Mouse (Mus musculus): Measurements from ENCODE around the gene N4bp2l1. TPM values are rescaled to one million over a fixed set of nuclear protein-coding genes. Genes with fewer than 3 reads are reported as not detected.

N4bp2l1 gene
- polyA plus RNA-seq, 1 experiment from 2014 or later = 3.3 TPM

- H3K4me2 ChIP-seq = no peak overlapping the region
- 88% methylated on average over 2 of the region's 2 CpGs for WGBS
- H3K4me3 ChIP-seq (replicated peaks) = no peak overlapping the region
- H3K9me3 ChIP-seq = no peaks in the 10 kb centered on the region
- peaks cover 5% of the 10 kb centered on the region; the same call in 1 of the 2 replicates for H3K36me3 ChIP-seq (replicated peaks)
- H3K27me3 ChIP-seq = no peaks in the 10 kb centered on the region
- no peak for ATAC-seq (ENCODE audit: low FRiP score)
- H3K27ac ChIP-seq = no peak overlapping the region
- peaks cover 15% of the 10 kb centered on the region for H3K4me1 ChIP-seq
- no peak overlapping the region for H3K9ac ChIP-seq
Observed at GRCm38 (mm10) chr5:150525239-150525638, 71.7 kb downstream of the N4bp2l1 start.

GRCm38 (mm10) chr5:150522867-150523234, 74.1 kb downstream of the N4bp2l1 start:
- Histone ChIP-seq H3K4me1 (peaks cover 15% of the 10 kb centered on the region), H3K4me3 (replicated peaks) (peak overlapping the region; percentile 81), H3K27ac (peak overlapping the region; percentile 71), H3K36me3 (replicated peaks) (no peaks in the 10 kb centered on the region; the same call in 1 of the 2 replicates), H3K9me3 (no peaks in the 10 kb centered on the region), H3K9ac (peak overlapping the region; percentile 84), H3K4me2 (peak overlapping the region; percentile 66), H3K27me3 (no peaks in the 10 kb centered on the region)
- ATAC-seq (ENCODE audit: low FRiP score) = no peak
- WGBS = 12% methylated on average over 11 of the region's 11 CpGs

DNA sequence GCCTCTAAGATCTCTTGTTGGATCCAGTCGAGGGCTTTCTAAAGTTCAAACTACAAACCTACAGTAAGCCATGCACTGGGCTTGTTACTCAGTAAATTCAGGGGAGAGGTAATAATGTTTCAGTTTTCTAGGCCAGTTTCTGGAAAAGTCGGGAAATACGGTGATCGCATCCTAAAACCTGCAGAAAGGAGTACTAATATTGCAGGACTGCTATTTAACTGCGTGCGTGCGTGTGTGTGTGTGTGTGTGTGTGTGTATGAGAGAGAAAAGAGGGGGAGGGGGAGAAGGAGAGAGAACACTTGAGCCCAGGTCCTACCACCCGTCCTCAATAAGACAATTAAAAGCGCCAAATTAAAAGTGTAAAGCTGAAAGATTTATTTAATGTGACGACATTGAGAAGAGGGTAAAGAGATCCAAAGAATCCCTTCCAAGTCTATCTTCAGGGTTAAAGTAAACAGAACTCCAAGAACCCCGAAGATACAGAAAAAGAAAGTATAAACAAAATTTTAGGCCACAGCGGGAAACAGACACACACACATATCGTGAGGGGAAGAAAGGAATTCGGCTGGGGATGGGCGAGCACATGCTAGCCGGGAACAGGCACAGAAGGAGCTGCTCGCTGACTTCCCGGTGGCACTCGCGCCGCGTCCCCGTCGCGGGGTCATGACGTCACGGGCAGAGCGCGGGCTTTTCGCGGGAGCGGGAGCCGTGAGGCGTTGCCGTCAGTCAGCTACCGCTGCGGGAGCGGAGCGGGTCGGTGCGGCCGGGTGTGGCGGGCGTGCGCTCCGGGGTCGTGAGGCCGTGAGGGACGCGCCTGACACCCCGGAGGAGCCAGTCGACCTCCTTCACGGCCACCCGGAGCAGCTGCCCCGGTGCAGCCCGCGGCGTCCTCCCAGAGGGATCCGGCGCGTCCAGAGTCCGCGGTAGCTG, 74.8 kb downstream of the N4bp2l1 start, which contains the start of gene Brca2:
Gene Brca2, plus strand, starts transcription at position 694 of the 930 bp plus-strand sequence.
- H3K4me2 ChIP-seq = peak within 1 kb of the TSS; percentile 66
- peak within 1 kb of the TSS; percentile 84 for H3K9ac ChIP-seq
- no peaks in the 10 kb centered on the region; the same call in 1 of the 2 replicates for H3K36me3 ChIP-seq (replicated peaks)
- ATAC-seq (ENCODE audit: low FRiP score) = peak; percentile 97
- peak within 1 kb of the TSS; percentile 71 for H3K27ac ChIP-seq
- H3K27me3 ChIP-seq = 0 out of 2 replicates have a peak, but pooled peaks cover 5% of the 10 kb centered on the region
- peaks cover 15% of the 10 kb centered on the region for H3K4me1 ChIP-seq
- H3K9me3 ChIP-seq = no peaks in the 10 kb centered on the region
- WGBS = 6% methylated on average over 61 of the region's 63 CpGs
- H3K4me3 ChIP-seq (replicated peaks) = peak within 1 kb of the TSS; percentile 81

Other genes starting within 250 kb of the N4bp2l1 start
- not detected in 2 replicates for gene Zar1l, start 79.0 kb downstream of the N4bp2l1 start, polyA plus RNA-seq (2016; fragmentation: Nextera tagmentation; extraction: Ambion mirVana)
- gene Brca2, start 74.6 kb downstream of the N4bp2l1 start, polyA plus RNA-seq (2016; fragmentation: Nextera tagmentation; extraction: Ambion mirVana) = 27.2 and 27.5 TPM in 2 replicates
- gene N4bp2l2, start 69.0 kb upstream of the N4bp2l1 start, polyA plus RNA-seq (2016; fragmentation: Nextera tagmentation; extraction: Ambion mirVana) = 34.6 and 39.4 TPM in 2 replicates
- 46.2 and 47.4 TPM in 2 replicates for gene Pds5b, start 76.6 kb upstream of the N4bp2l1 start, polyA plus RNA-seq (2016; fragmentation: Nextera tagmentation; extraction: Ambion mirVana)